Mouse (Mus musculus): ENCODE data around the gene Cav3. TPM values are rescaled to one million over a fixed set of nuclear protein-coding genes. Genes with fewer than 3 reads are reported as not detected.

The Cav3 gene
- 2.0 and 2.6 TPM in 2 replicates for polyA plus RNA-seq (2015; fragmentation: Nextera tagmentation; extraction: Ambion mirVana)

- H3K4me1 ChIP-seq (replicated peaks; ENCODE audit: insufficient read depth, low read length): 0 out of 2 replicates have a peak, but pooled peaks cover 6% of the 10 kb centered on the region
- no peak for TF ChIP-seq CTCF (IDR thresholded peaks at IDR 0.05; ENCODE audit: low read depth)
- DNase-seq (ENCODE audit: low spot score) (no peak), ATAC-seq (replicated peaks; ENCODE audit: low FRiP score, low read depth) (no peak)
- no peaks in the 10 kb centered on the region for H3K9me3 ChIP-seq (replicated peaks; ENCODE audit: low read length)
- no peaks in the 10 kb centered on the region for H3K36me3 ChIP-seq (ENCODE audit: insufficient read depth, low read length)
- no peaks in the 10 kb centered on the region for H3K27me3 ChIP-seq (ENCODE audit: insufficient read depth, low read length)
- H3K4me2 ChIP-seq (ENCODE audit: low read length): no peak within 1 kb of the TSS
- no peak within 1 kb of the TSS for H3K9ac ChIP-seq (ENCODE audit: low read depth, low read length)
- H3K27ac ChIP-seq: no peak within 1 kb of the TSS
- 52% methylated on average over 12 of the region's 12 CpGs for WGBS
- no peak within 1 kb of the TSS for H3K4me3 ChIP-seq (replicated peaks; ENCODE audit: low read depth, low read length)
Measured at GRCm38 (mm10) chr6:112459341-112459749, at the start of gene Cav3. Gene Cav3 (plus strand): TSS chr6:112459505.

- H3K9me3 ChIP-seq (replicated peaks; ENCODE audit: low read length): 0 out of 2 replicates have a peak, but pooled peaks cover 5% of the 10 kb centered on the region
- 70% methylated on average over 9 of the region's 9 CpGs for WGBS
- H3K36me3 ChIP-seq (ENCODE audit: insufficient read depth, low read length): no peaks in the 10 kb centered on the region
- ATAC-seq (replicated peaks; ENCODE audit: low FRiP score, low read depth) (no peak), DNase-seq (ENCODE audit: low spot score) (no peak)
- H3K9ac ChIP-seq (ENCODE audit: low read depth, low read length): no peak overlapping the region
- H3K27me3 ChIP-seq (ENCODE audit: insufficient read depth, low read length): no peaks in the 10 kb centered on the region
- TF ChIP-seq CTCF (IDR thresholded peaks at IDR 0.05; ENCODE audit: low read depth): no peak
- no peak overlapping the region for H3K4me2 ChIP-seq (ENCODE audit: low read length)
- no peak overlapping the region for H3K27ac ChIP-seq
- H3K4me3 ChIP-seq (replicated peaks; ENCODE audit: low read depth, low read length): no peak overlapping the region
- no peaks in the 10 kb centered on the region for H3K4me1 ChIP-seq (replicated peaks; ENCODE audit: insufficient read depth, low read length)
Measured at GRCm38 (mm10) chr6:112419333-112419732, 40.0 kb upstream of the Cav3 start.

GRCm38 (mm10) chr6:112420883-112421282 lies 38.4 kb upstream of the Cav3 start:
- H3K4me2 ChIP-seq (ENCODE audit: low read length): no peak overlapping the region
- no peak overlapping the region for H3K27ac ChIP-seq
- TF ChIP-seq CTCF (IDR thresholded peaks at IDR 0.05; ENCODE audit: low read depth): no peak
- WGBS: 100% methylated on average over 1 of the region's 1 CpGs
- H3K36me3 ChIP-seq (ENCODE audit: insufficient read depth, low read length): no peaks in the 10 kb centered on the region
- no peak overlapping the region for H3K9ac ChIP-seq (ENCODE audit: low read depth, low read length)
- no peaks in the 10 kb centered on the region for H3K4me1 ChIP-seq (replicated peaks; ENCODE audit: insufficient read depth, low read length)
- H3K27me3 ChIP-seq (ENCODE audit: insufficient read depth, low read length): no peaks in the 10 kb centered on the region
- DNase-seq (ENCODE audit: low spot score) (no peak), ATAC-seq (replicated peaks; ENCODE audit: low FRiP score, low read depth) (no peak)
- 0 out of 2 replicates have a peak, but pooled peaks cover 5% of the 10 kb centered on the region for H3K9me3 ChIP-seq (replicated peaks; ENCODE audit: low read length)
- no peak overlapping the region for H3K4me3 ChIP-seq (replicated peaks; ENCODE audit: low read depth, low read length)

GRCm38 (mm10) chr6:112423746-112424501 lies 35.4 kb upstream of the Cav3 start:
- H3K27me3 ChIP-seq (ENCODE audit: insufficient read depth, low read length): no peaks in the 10 kb centered on the region
- H3K27ac ChIP-seq: no peak overlapping the region
- no peak overlapping the region for H3K9ac ChIP-seq (ENCODE audit: low read depth, low read length)
- no peak overlapping the region for H3K4me2 ChIP-seq (ENCODE audit: low read length)
- no peaks in the 10 kb centered on the region for H3K4me1 ChIP-seq (replicated peaks; ENCODE audit: insufficient read depth, low read length)
- TF ChIP-seq CTCF (IDR thresholded peaks at IDR 0.05; ENCODE audit: low read depth): no peak
- no peak overlapping the region for H3K4me3 ChIP-seq (replicated peaks; ENCODE audit: low read depth, low read length)
- ATAC-seq (replicated peaks; ENCODE audit: low FRiP score, low read depth) (no peak), DNase-seq (ENCODE audit: low spot score) (no peak)
- H3K36me3 ChIP-seq (ENCODE audit: insufficient read depth, low read length): no peaks in the 10 kb centered on the region
- WGBS: 81% methylated on average over 8 of the region's 8 CpGs
- 0 out of 2 replicates have a peak, but pooled peaks cover 5% of the 10 kb centered on the region for H3K9me3 ChIP-seq (replicated peaks; ENCODE audit: low read length)

- 72% methylated on average over 6 of the region's 6 CpGs for WGBS
- Histone ChIP-seq H3K4me1 (replicated peaks; ENCODE audit: insufficient read depth, low read length) (no peaks in the 10 kb centered on the region), H3K4me2 (ENCODE audit: low read length) (no peak overlapping the region), H3K27me3 (ENCODE audit: insufficient read depth, low read length) (no peaks in the 10 kb centered on the region), H3K4me3 (replicated peaks; ENCODE audit: low read depth, low read length) (no peak overlapping the region), H3K9ac (ENCODE audit: low read depth, low read length) (no peak overlapping the region), H3K9me3 (replicated peaks; ENCODE audit: low read length) (0 out of 2 replicates have a peak, but pooled peaks cover 5% of the 10 kb centered on the region), H3K27ac (no peak overlapping the region), H3K36me3 (ENCODE audit: insufficient read depth, low read length) (no peaks in the 10 kb centered on the region)
- no peak for DNase-seq (ENCODE audit: low spot score)
- no peak for TF ChIP-seq CTCF (IDR thresholded peaks at IDR 0.05; ENCODE audit: low read depth)
- no peak for ATAC-seq (replicated peaks; ENCODE audit: low FRiP score, low read depth)
Measured at GRCm38 (mm10) chr6:112426018-112426732, 33.1 kb upstream of the Cav3 start.

GRCm38 (mm10) chr6:112445675-112446074 lies 13.6 kb upstream of the Cav3 start:
- no peaks in the 10 kb centered on the region for H3K9me3 ChIP-seq (replicated peaks; ENCODE audit: low read length)
- H3K27me3 ChIP-seq (ENCODE audit: insufficient read depth, low read length): no peaks in the 10 kb centered on the region
- H3K4me2 ChIP-seq (ENCODE audit: low read length): no peak overlapping the region
- no peak for ATAC-seq (replicated peaks; ENCODE audit: low FRiP score, low read depth)
- no peak overlapping the region for H3K4me3 ChIP-seq (replicated peaks; ENCODE audit: low read depth, low read length)
- H3K27ac ChIP-seq: no peak overlapping the region
- TF ChIP-seq CTCF (IDR thresholded peaks at IDR 0.05; ENCODE audit: low read depth): no peak
- H3K36me3 ChIP-seq (ENCODE audit: insufficient read depth, low read length): no peaks in the 10 kb centered on the region
- no peak for DNase-seq (ENCODE audit: low spot score)
- WGBS: 83% methylated on average over 3 of the region's 3 CpGs
- no peaks in the 10 kb centered on the region for H3K4me1 ChIP-seq (replicated peaks; ENCODE audit: insufficient read depth, low read length)
- H3K9ac ChIP-seq (ENCODE audit: low read depth, low read length): no peak overlapping the region
